Comparison of ENCODE assay signal across 30 mouse cellular contexts in genomic region chr10:117498497-117498896, GRCm38 (mm10).
"Had no signal": no experiment of that assay in that cellular context is flagged by ENCODE, and none has a peak within 500 bp of the region (broad histone marks: within the 10 kb centered on the region; RNA-seq: fewer than 3 reads in every experiment).

No protein-coding gene starts in this region.

- H3K4me1 ChIP-seq: limb, embryonic 13.5 days; liver, embryonic 15.5 days; midbrain, embryonic 15.5 days had no signal

- H3K36me3 ChIP-seq: limb, embryonic 10.5 days; limb, embryonic 12.5 days; limb, embryonic 13.5 days; limb, embryonic 15.5 days; liver, embryonic 12.5 days; liver, embryonic 13.5 days; liver, embryonic 15.5 days; lung, embryonic 15.5 days; midbrain, embryonic 10.5 days; midbrain, embryonic 12.5 days; midbrain, embryonic 15.5 days had no signal

- ATAC-seq: liver, embryonic 12.5 days; lung, postnatal 0 days; midbrain, embryonic 15.5 days; midbrain, embryonic 16.5 days had no signal

- H3K4me2 ChIP-seq: limb, embryonic 12.5 days; limb, embryonic 13.5 days; limb, embryonic 15.5 days; liver, embryonic 11.5 days; liver, embryonic 12.5 days; liver, embryonic 13.5 days; liver, embryonic 15.5 days; lung, embryonic 14.5 days; lung, embryonic 15.5 days; midbrain, embryonic 12.5 days; midbrain, embryonic 15.5 days had no signal

- H3K27me3 ChIP-seq: limb, embryonic 12.5 days; limb, embryonic 13.5 days; limb, embryonic 15.5 days; liver, embryonic 12.5 days; liver, embryonic 13.5 days; liver, embryonic 15.5 days; lung, embryonic 15.5 days had no signal

- H3K4me3 ChIP-seq: left cerebral cortex, adult 2 months; limb, embryonic 10.5 days; limb, embryonic 12.5 days; limb, embryonic 13.5 days; limb, embryonic 15.5 days; liver, embryonic 12.5 days; liver, embryonic 13.5 days; liver, embryonic 15.5 days; lung, embryonic 15.5 days; megakaryocyte, embryonic 14.5 days; midbrain, embryonic 10.5 days; midbrain, embryonic 12.5 days; midbrain, embryonic 15.5 days; myocyte had no signal

- H3K27ac ChIP-seq: left cerebral cortex, adult 2 months; limb, embryonic 10.5 days; limb, embryonic 12.5 days; limb, embryonic 13.5 days; limb, embryonic 15.5 days; liver, embryonic 12.5 days; liver, embryonic 13.5 days; liver, embryonic 14.5 days; liver, embryonic 15.5 days; lung, embryonic 15.5 days; macrophage; midbrain, embryonic 10.5 days; midbrain, embryonic 12.5 days; midbrain, embryonic 15.5 days had no signal

- DNase-seq: left cerebral cortex, postnatal 4 days; liver; liver, embryonic 13.5 days; liver, postnatal 0 days; lung, adult 18-20 months; lung, adult 2 months; lung, embryonic 14.5 days; lung, postnatal 10 days; lung, postnatal 14 days; lung, postnatal 36 days; lung, postnatal 4 days; midbrain, embryonic 14.5 days had no signal

- H3K9me3 ChIP-seq: limb, embryonic 10.5 days; limb, embryonic 12.5 days; limb, embryonic 13.5 days; limb, embryonic 15.5 days; liver, embryonic 12.5 days; liver, embryonic 13.5 days; liver, embryonic 15.5 days; lung, embryonic 15.5 days; midbrain, embryonic 10.5 days; midbrain, embryonic 12.5 days; midbrain, embryonic 15.5 days had no signal

- H3K9ac ChIP-seq: limb, embryonic 12.5 days; limb, embryonic 13.5 days; limb, embryonic 15.5 days; liver, embryonic 12.5 days; liver, embryonic 13.5 days; liver, embryonic 14.5 days; liver, embryonic 15.5 days; liver, postnatal 0 days; lung, embryonic 14.5 days; lung, embryonic 15.5 days; midbrain, embryonic 12.5 days; midbrain, embryonic 15.5 days had no signal
